Mouse (Mus musculus) olfactory bulb, adult 2 months (tissue): ENCODE data around the gene Cdh11.

Source experiments
- CTCF ChIP-seq: fragments of 200-500 bp; IDR thresholded peaks from 2 replicates; pipeline ENCODE4 v1.5.1; 2012; ENCODE audit warnings: low read depth, mild to moderate bottlenecking, low read length, moderate library complexity; ENCODE audit not compliant: insufficient read depth
- POLR2A ChIP-seq: fragments of 200-500 bp; IDR thresholded peaks from 2 replicates; pipeline ENCODE4 v1.6.1; 2012; ENCODE audit warnings: mild to moderate bottlenecking, low read depth, low read length, moderate library complexity; ENCODE audit not compliant: insufficient read depth

- no peak for TF ChIP-seq POLR2A
- TF ChIP-seq CTCF, result no peak
Observed at GRCm38 (mm10) chr8:102813959-102814358, 28.5 kb upstream of the Cdh11 start.
